Mouse (Mus musculus): ENCODE results near the gene Mfsd11.

DNA sequence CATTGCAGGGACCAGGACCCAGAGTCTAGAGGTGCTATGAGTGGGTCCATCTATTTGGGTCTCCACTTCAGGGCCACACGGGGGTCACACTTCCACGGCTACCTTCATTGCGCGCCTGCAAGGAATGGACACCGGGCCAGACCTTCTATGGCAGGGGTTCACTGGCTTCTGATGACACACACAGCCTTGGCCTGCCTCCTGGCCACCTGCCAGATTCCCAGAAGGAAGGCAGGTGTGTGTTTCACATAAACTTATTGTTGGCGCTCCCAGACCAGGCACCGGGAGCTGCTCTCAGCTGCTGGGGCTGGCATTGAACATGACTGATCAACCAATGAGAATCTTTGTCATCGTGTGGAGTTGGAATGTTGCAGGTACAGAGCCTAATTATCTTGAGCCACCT lies 26.2 kb downstream of the Mfsd11 start:
- TF ChIP-seq POLR2A (IDR thresholded peaks at IDR 0.05; ENCODE audit: low read depth, low read length) (no peak), CTCF (IDR thresholded peaks at IDR 0.05; ENCODE audit: borderline replicate concordance, insufficient read depth, low read length) (no peak)

All from embryonic fibroblast, embryonic 13.5 days (primary cell).